Mouse (Mus musculus): ENCODE measurements at regions not wholly inside any gene's neighbourhood (a gene's known extent, or its start where the extent isn't known, plus 50 kb on each side); places are given as distances from the start of the nearest gene placed in this dataset.

GRCm38 (mm10) chr7:117108391-117108790, 272.4 kb upstream of the Xylt1 start:
- no peak for DNase-seq

GRCm38 (mm10) chr7:117127728-117128127, 253.1 kb upstream of the Xylt1 start:
- no peak for DNase-seq

- no peak for DNase-seq
Observed at GRCm38 (mm10) chr7:117134869-117135268, 245.9 kb upstream of the Xylt1 start.

- no peak for DNase-seq
Observed at GRCm38 (mm10) chr7:117138681-117139080, 242.1 kb upstream of the Xylt1 start.

- no peak for DNase-seq
Observed at GRCm38 (mm10) chr7:117139245-117139970, 241.4 kb upstream of the Xylt1 start.

GRCm38 (mm10) chr7:117139971-117140247, 240.9 kb upstream of the Xylt1 start:
- no peak for DNase-seq

- DNase-seq = no peak
Observed at GRCm38 (mm10) chr7:117146809-117147208, 234.0 kb upstream of the Xylt1 start.

GRCm38 (mm10) chr7:117150355-117150754, 230.4 kb upstream of the Xylt1 start:
- no peak for DNase-seq

- no peak for DNase-seq
Observed at GRCm38 (mm10) chr7:117153826-117154550, 226.8 kb upstream of the Xylt1 start.

GRCm38 (mm10) chr7:117161193-117161908, 219.4 kb upstream of the Xylt1 start:
- no peak for DNase-seq

GRCm38 (mm10) chr7:117174811-117175422, 205.9 kb upstream of the Xylt1 start:
- no peak for DNase-seq

- DNase-seq = no peak
Observed at GRCm38 (mm10) chr7:117184011-117184410, 196.8 kb upstream of the Xylt1 start.

GRCm38 (mm10) chr7:117185891-117186290, 194.9 kb upstream of the Xylt1 start:
- no peak for DNase-seq

GRCm38 (mm10) chr7:117196611-117197010, 184.2 kb upstream of the Xylt1 start:
- DNase-seq = no peak

GRCm38 (mm10) chr7:117226294-117226693, 154.5 kb upstream of the Xylt1 start:
- no peak for DNase-seq

- no peak for DNase-seq
Observed at GRCm38 (mm10) chr7:117229619-117230018, 151.2 kb upstream of the Xylt1 start.

- DNase-seq = no peak
Observed at GRCm38 (mm10) chr7:117256819-117257218, 124.0 kb upstream of the Xylt1 start.

GRCm38 (mm10) chr7:117258557-117258956, 122.2 kb upstream of the Xylt1 start:
- no peak for DNase-seq

- no peak for DNase-seq
Observed at GRCm38 (mm10) chr7:117259151-117259550, 121.6 kb upstream of the Xylt1 start.

- DNase-seq = no peak
Observed at GRCm38 (mm10) chr7:117259674-117260294, 121.0 kb upstream of the Xylt1 start.

- no peak for DNase-seq
Observed at GRCm38 (mm10) chr7:117260596-117260995, 120.2 kb upstream of the Xylt1 start.

- no peak for DNase-seq
Observed at GRCm38 (mm10) chr7:117263126-117263525, 117.7 kb upstream of the Xylt1 start.

GRCm38 (mm10) chr7:117264341-117264740, 116.4 kb upstream of the Xylt1 start:
- no peak for DNase-seq
